Mouse (Mus musculus) right cerebral cortex, postnatal 4 days (tissue): ENCODE data around the gene Wdr89.

Experiments
- DNase-seq: peaks from one replicate; pipeline ENCODE4 v3.0.0-alpha.2; 2022

Gene Wdr89

DNA sequence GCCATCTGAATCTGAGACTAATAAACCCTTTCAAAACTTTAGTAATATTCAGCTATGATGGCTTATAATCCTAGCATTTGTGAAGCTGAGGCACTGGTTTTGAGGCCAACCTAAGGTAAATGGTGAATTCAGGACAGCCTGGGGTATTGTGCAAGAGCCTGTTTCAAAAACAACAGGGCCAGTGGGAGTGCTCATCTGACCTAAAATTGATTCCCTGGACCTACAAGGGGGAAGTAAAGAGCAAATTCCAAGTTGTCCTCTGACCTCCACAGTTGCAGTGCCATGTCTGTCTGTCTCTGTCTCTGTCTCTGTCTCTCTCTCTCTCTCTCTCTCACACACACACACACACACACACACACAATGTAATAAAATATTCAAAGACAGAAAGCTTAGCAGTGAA lies 2.4 kb downstream of the Wdr89 start:
- no peak for DNase-seq

GRCm38 (mm10) chr12:75664516-75664810 lies 4.9 kb downstream of the Wdr89 start:
- no peak for DNase-seq

GRCm38 (mm10) chr12:75663646-75664515 lies 5.5 kb downstream of the Wdr89 start:
- no peak for DNase-seq

DNA sequence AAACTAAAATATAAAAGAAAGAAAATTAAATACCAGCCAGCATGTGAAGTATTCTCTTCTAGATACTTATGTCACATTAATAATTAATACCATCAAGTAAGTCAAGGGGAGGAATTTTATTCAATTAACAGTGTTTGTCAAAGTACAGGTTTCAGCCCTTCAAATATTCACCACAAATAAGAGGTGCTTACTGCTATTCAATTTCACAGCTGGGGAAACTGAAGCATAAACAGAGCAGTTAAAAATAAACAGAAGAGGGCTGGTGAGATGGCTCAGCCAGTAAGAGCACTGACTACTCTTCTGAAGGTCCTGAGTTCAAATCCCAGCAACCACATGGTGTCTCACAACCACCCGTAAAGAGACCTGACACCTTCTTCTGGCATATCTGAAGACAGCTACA lies 7.0 kb downstream of the Wdr89 start:
- no peak for DNase-seq

GRCm38 (mm10) chr12:75658403-75658802 lies 10.9 kb downstream of the Wdr89 start:
- no peak for DNase-seq

DNA sequence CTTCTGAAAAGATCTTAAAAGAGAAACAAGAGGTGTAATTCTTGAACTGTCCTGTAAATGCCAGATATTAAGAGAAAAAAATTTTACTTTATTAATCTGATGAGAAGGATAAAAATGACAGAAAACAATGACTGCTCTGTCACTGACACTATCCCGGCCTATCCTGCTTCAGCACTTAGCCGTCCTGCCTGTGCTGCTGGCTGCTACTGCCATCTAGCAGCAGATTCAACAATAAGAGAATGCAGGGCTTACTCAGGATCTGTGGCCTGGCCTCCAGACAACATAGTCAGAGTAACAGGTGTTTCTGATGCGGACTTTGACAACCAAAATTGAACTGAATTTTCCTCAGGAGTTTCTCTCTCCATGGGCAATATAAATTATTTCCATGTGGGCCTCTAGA lies 12.8 kb downstream of the Wdr89 start:
- peak; percentile 40 for DNase-seq

DNA sequence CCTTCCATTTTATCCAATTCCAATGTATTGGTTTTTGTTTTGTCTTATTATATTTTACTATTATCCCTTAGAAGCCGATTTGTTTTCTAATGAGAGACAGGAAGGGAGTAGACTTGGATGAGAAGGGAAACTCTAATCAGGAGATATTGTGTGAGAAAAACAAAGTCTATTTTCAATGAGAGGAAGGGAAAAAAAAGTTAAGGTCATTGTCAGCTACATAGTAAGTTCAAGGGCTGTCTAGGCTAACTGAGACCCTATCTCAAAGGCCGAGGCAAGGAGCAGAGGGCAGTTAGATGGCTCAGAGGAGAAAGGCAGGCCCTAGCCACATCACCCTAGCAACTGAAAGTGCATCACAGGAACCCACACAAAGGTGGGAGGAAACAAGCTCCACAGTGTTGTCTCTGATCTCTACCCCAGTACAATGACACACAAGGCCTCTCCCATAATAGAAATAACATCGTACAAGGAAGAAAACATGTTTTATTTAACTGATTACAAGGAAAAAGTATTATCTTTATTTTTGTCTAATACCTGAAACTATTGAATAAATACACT lies 15.0 kb downstream of the Wdr89 start:
- no peak for DNase-seq

- no peak for DNase-seq
Measured at GRCm38 (mm10) chr12:75649706-75650093, 19.6 kb downstream of the Wdr89 start.

DNA sequence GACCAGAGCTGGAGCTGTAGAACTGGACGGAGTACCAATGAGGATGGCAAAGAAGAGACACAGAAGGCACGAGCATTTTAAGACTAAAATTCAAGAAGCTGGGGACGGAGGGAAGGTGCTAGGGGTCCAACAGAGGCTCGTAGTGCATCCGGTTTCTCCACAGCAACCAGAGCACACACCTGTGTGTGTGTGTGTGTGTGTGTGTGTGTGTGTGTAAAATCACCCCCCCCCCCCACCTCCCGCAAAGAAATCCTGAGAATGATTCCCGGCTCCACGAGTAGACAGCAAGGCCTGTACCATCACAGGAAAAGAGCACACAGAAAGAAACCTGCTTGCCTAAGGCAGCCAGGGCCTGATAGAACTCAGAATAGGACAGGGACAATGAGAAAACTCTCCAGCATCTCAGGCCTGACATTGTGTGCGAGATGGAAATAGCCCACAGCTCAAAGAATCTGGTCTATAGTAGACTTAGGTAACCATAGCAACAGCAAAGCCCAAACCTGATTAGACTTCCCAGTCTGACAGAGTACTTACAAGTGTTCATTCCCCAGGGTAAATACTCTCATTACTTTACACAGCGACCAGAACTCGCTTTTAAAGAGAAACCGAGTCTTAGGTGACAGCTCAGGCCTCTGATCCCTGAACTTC lies 20.2 kb downstream of the Wdr89 start:
- DNase-seq = no peak

- no peak for DNase-seq
Measured at GRCm38 (mm10) chr12:75648281-75648680, 21.1 kb downstream of the Wdr89 start.

- no peak for DNase-seq
Measured at GRCm38 (mm10) chr12:75647663-75648062, 21.7 kb downstream of the Wdr89 start.

- DNase-seq = no peak
Measured at GRCm38 (mm10) chr12:75645780-75646179, 23.6 kb downstream of the Wdr89 start.

DNA sequence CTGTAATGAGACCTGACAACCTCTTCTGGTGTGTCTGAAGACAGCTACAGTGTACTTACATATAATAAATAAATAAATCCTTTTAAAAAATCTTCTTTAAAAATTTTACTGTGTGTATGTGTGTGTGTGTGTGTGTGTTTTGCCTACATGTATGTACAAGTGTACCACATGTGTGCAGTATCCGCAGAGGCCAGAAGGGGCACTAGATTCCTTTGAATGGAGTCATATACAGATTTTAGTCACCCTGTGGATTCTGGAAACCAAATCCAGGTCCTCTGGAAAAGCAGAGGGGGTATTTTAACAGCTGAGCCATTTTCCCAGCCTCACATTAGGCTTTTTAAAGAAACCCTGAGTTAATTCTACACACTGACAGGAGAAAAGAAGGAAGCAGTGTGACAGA lies 27.6 kb downstream of the Wdr89 start:
- no peak for DNase-seq

DNA sequence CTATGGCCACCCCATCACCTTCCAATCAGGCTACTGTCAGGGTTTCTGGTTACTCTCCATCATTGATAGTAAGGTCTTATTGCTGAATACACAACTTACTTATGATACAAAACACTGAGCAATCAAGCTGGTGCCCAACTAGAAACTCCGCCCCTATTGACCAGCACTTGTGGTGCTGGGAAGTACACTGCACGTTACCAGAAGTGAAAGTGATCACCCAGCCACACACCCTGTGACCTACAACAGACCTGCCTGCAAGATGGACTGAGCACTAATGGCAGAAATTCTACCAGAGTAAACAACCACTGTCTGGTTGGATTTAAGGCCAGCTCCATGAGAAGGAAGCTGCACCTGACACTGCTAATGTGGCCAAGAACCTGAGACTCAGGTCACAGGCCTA lies 31.0 kb downstream of the Wdr89 start:
- no peak for DNase-seq

DNA sequence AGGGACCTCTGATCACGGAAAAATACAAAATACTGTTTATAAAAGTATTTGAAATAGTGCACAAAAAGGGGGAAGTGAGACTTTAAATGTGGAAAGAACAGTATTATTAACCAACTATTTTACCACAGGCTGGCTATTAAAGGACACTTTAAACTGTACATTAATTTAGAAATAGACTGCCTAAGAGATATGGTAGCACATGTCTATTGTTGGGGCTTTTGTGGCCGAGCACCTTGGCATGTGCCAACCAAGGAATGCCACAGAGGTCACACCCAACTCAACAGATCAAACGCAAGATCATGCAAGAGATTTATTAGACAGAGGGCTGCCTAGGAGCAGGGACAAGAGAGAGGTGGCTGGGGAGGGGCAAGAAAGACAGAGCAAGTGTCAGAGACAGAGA lies 32.2 kb downstream of the Wdr89 start:
- no peak for DNase-seq

DNA sequence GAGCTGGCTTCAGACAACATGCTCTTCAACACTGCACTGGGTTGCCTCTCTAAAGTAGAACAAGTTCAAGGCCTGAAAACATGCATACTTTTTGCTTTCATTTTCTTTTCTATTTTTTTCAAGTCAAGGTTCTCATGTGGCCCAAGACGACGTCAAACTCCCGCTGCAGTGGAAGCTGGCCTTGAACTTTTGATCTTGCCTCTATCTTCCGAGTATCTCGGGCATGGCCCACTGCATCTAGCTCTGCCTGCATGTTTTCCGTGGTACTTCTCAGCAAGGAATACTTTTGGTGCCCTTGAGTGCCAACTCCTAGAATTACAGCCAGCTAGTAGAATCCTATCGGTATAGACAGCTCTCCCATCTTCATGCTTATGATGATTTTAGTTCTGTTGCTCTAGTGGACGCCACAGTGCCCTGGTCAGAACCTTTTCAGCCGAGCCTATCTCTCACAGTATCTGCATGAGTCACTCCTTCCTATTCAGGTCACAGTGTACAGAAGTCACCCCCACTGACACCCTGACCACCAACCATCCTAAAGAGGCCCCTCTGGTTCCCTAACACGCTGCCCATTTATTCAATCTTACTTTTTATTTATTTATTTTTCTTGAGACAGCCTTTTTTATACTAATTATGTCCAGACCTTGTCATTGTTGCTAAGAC lies 33.4 kb downstream of the Wdr89 start:
- DNase-seq = no peak

DNA sequence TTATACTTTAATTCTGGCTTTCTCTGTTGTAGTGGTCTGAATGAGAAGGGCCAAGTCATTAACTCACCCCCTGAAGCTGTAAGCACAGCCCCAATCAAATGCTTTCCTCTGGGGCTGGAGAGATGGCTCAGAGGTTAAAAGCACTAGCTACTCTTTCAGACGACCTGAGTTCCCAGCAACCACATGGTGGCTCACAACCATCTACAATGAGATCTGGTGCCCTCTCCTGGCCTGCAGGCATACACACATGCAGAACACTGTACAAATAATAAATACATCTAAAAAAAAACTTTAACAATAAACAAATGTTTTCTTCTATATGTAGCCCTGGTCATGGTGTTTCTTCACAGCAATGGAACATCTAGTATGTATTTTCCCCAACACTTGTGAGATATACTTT lies 39.7 kb downstream of the Wdr89 start:
- DNase-seq = no peak

DNA sequence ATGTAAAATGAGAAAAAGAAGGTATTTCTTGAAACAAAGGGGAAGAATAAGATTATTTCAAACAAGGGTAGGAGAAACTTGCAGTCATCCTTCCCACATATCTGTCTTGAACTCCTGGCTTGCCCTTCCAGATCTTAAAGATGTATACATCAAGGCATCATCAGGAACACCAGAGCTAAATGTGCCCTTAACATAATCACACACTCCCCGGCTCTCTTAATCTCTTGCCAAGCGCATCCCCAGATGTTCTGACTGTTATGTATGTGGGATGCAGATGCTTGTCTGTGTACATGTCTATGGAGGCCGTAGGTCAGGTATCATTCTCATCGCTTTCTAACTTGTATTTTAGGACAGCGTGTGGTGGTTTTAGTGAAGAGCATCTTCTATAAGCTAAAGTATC lies 46.0 kb downstream of the Wdr89 start:
- DNase-seq = no peak

- DNase-seq = no peak
Measured at GRCm38 (mm10) chr12:75622835-75623234, 46.5 kb downstream of the Wdr89 start.

DNA sequence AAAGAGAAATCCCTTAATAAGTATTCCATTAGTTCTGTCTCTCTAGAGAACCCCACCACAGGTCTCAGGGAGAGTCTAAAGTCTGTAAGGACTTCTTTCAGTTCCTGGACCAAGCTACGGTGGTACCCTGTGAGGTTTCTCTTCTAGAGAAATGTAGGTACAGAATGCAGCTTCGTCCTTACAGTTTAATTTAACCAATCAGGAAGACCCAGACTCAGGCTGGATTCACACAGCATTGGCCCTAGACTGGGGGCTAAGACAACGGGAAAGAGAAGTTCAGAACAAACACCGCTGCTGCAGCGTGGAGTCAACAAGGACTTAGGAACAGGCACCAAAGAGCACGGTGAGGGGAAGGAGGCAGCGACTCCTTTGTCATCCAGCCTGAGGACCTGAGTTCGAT lies 52.5 kb downstream of the Wdr89 start:
- no peak for DNase-seq

DNA sequence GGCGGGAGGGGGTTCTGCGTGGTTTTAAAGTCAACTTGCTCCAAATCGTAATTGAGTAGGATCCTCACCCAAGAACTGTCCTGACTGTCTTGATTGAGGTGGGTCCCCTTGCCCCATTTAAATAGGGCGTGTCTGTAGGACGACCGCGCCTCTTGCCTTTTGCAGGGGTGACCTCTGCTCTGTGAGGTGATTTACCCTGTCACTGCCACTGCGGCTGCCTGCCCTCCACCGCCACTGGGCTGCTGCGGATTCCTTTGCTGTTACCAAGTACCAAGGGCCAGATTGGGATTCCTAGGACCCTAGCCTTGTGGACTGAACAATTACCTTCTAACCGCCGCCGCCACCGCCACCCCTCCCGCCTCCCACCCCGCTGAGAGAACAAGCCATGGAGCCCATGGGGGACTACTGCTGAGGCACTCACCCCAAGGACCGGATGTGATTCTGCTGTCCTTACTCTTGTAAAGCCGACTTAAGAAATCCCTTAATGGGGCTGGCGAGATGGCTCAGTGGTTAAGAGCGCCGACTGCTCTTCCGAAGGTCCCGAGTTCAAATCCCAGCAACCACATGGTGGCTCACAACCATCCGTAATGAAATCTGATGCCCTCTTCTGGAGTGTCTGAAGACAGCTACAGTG lies 53.1 kb downstream of the Wdr89 start:
- DNase-seq = no peak

DNA sequence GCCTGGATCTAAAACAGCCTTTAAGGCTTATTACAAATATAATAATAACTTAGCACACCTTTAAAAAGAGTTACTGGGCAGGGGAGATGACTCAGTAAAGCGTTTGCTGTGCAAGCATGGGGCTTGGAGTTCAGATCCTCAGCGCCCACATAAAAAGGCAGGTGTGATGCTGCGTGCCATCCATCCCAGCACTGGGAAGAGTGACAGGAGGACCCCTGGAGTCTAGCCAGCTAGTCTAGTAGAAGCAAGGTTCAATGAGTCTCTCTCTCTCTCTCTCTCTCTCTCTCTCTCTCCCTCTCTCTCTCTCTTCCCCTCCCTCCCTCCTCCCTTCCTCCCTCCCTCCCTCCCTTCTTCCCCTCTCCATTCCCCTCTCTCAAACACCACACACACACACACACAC lies 53.8 kb downstream of the Wdr89 start:
- DNase-seq = no peak

DNA sequence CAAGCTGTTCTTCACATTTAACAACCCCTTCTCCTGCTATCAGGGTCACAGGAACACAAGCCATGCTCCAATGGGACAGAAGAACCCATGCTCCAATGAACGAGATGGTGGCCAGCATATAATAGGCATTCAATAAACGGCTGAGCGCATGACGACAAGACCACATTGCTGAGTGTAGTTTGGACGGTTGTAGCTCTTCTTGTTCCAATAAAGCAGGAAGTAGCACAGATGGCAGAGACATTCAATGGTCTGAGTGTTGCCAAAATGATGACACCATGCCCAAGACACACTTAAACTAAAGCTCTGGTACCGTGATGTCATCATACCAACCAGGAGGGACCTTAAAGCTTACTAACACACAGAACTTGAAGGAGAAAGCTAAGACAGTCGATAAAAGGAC lies 56.6 kb downstream of the Wdr89 start:
- peak; percentile 15 for DNase-seq

DNA sequence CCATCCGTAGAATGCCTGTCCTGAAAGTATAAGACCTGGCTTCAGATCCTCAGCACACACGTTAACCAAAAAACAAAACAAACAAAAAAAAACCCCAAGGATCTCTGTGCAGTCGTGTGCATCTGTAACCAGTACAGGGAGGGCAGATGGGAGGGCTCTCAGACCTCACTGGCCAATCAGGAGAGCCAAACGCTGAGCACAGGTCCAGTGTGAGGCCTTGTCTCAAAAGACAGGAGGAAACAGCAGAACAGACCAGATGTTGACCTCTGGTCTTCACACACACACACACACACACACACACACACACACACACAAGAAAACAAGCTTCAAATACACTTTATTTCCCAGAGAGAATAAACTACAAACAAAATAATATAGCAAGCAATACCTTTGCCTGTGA lies 69.8 kb downstream of the Wdr89 start:
- no peak for DNase-seq
